Mouse (Mus musculus) thymus, adult 2 months (tissue): ENCODE data around the gene Cd83.

Experiments used
- CTCF ChIP-seq: fragments of 200-500 bp; IDR thresholded peaks from 2 replicates; pipeline ENCODE4 v1.5.1; 2012; ENCODE audit warnings: mild to moderate bottlenecking, control low read depth, low read length, moderate library complexity, borderline replicate concordance; ENCODE audit not compliant: control insufficient read depth, poor library complexity, insufficient read depth; ENCODE audit errors: extremely low read depth
- POLR2A ChIP-seq: fragments of 200-500 bp; IDR thresholded peaks from 2 replicates; pipeline ENCODE4 v1.6.1; 2012; ENCODE audit warnings: mild to moderate bottlenecking, low read length, control low read depth, moderate library complexity; ENCODE audit not compliant: control insufficient read depth, poor library complexity, insufficient read depth; ENCODE audit errors: extremely low read depth

DNA sequence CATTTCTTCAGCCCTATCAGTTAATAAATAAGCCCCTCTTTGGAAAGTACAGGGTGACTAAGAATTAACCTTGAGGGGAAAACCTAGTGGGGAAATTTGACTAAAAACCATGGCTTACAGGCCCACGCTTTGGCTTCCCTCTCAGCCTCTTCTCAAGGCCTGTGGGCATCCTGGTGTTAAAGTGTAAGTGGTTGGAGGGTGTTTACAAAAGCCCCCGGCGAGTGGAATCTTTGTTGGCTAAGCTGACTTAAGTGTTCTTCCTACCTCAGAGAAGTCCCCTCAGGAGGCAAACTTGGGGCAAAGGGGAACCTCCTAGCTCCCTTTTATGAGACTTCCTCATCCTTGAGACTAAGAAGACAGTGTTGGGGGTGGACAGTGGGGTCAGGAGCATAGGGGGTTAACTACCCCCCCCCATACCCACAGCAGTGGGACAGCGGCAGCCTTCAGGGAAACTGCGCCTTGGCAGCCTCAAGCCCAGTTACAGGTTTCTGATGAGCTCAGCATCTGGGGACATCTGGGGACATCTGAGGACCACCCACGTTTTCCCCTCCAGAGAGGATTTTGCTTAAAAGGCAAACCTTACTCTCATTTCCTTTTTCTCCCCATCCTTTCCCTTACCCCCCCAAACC is 6.4 kb upstream of the Cd83 start:
- TF ChIP-seq POLR2A (no peak), CTCF (no peak)
